Comparison of ENCODE assay signal across 7 mouse cellular contexts in genomic region chr2:30796382-30796781, GRCm38 (mm10). TPM values are rescaled to one million over a fixed set of nuclear protein-coding genes. Genes with fewer than 3 reads are reported as not detected.
A peak's percentile ranks its signal among the peaks of the same experiment; 100 is the strongest.
DNase-seq lines count a peak whose midpoint lies in the region; ATAC-seq and TF ChIP-seq lines count a peak whose summit lies in the region.

No protein-coding gene starts in this region.

- peak; percentile 56 for ATAC-seq in embryonic facial prominence, embryonic 11.5 days (replicated peaks; ENCODE audit: insufficient number of reproducible peaks, low FRiP score, low TSS enrichment, low read depth)
- ATAC-seq in limb, embryonic 11.5 days (ENCODE audit: insufficient number of reproducible peaks, low FRiP score, low TSS enrichment, low read depth): peak; percentile 69
- peak; percentile 66 for ATAC-seq in midbrain, embryonic 12.5 days (ENCODE audit: low FRiP score, low read depth)

- no peaks in the 10 kb centered on the region for H3K79me2 ChIP-seq in heart, adult 2 months (replicated peaks; ENCODE audit: control insufficient read depth, insufficient read depth, low read length)

- no peak for TF ChIP-seq EP300 in heart, adult 2 months (IDR thresholded peaks at IDR 0.05; ENCODE audit: insufficient read depth, low read depth, low read length)

- no peaks in the 10 kb centered on the region for H3K9me3 ChIP-seq in embryonic facial prominence, embryonic 11.5 days (replicated peaks; ENCODE audit: control insufficient read depth, low read length)
- H3K9me3 ChIP-seq in limb, embryonic 11.5 days (ENCODE audit: control insufficient read depth, low read length): no peaks in the 10 kb centered on the region
- H3K9me3 ChIP-seq in midbrain, embryonic 12.5 days: no peaks in the 10 kb centered on the region

- no peak for TF ChIP-seq CTCF in heart, adult 2 months (IDR thresholded peaks at IDR 0.05)
- no peak for TF ChIP-seq CTCF in kidney, adult 2 months (conservative IDR thresholded peaks at IDR 0.05; ENCODE audit: insufficient read depth, insufficient read length, low read depth, low read length)

- 7% methylated on average over 11 of the region's 11 CpGs for WGBS in embryonic facial prominence, embryonic 11.5 days
- WGBS in heart, adult 2 months: 16% methylated on average over 11 of the region's 11 CpGs
- 5% methylated on average over 11 of the region's 11 CpGs for WGBS in kidney, adult 2 months
- 5% methylated on average over 11 of the region's 11 CpGs for WGBS in limb, embryonic 11.5 days
- WGBS in midbrain, embryonic 12.5 days: 8% methylated on average over 9 of the region's 11 CpGs

- 0 out of 2 replicates have a peak, but pooled peaks have one; percentile 17 for TF ChIP-seq POLR2A in heart, adult 2 months (IDR thresholded peaks at IDR 0.05; ENCODE audit: insufficient read depth, low read depth, low read length)
- no peak for TF ChIP-seq POLR2A in kidney, adult 2 months (IDR thresholded peaks at IDR 0.05; ENCODE audit: low read depth, low read length)

- no peak overlapping the region for H3K4me3 ChIP-seq in embryonic facial prominence, embryonic 11.5 days (ENCODE audit: low read depth, low read length)
- H3K4me3 ChIP-seq in heart, adult 2 months: no peak overlapping the region
- H3K4me3 ChIP-seq in kidney, adult 2 months (ENCODE audit: insufficient read depth, low read depth, low read length): no peak overlapping the region
- H3K4me3 ChIP-seq in limb, embryonic 11.5 days (ENCODE audit: low read depth, low read length): no peak overlapping the region
- H3K4me3 ChIP-seq in midbrain, embryonic 12.5 days: peak overlapping the region; percentile 21

- peak overlapping the region; percentile 56 for H3K9ac ChIP-seq in embryonic facial prominence, embryonic 11.5 days (replicated peaks; ENCODE audit: low read length)
- no peak overlapping the region for H3K9ac ChIP-seq in heart, adult 2 months (ENCODE audit: low read depth, low read length)
- H3K9ac ChIP-seq in limb, embryonic 11.5 days (ENCODE audit: low read length): peak overlapping the region; percentile 34; the same call in 1 of the 2 replicates
- H3K9ac ChIP-seq in midbrain, embryonic 12.5 days (replicated peaks): peak overlapping the region; percentile 17; the same call in 1 of the 2 replicates

- H3K36me3 ChIP-seq in embryonic facial prominence, embryonic 11.5 days (replicated peaks; ENCODE audit: control insufficient read depth, insufficient read depth, low read depth, low read length): no peaks in the 10 kb centered on the region
- no peaks in the 10 kb centered on the region for H3K36me3 ChIP-seq in heart, adult 2 months (ENCODE audit: control insufficient read depth, insufficient read depth, low read length)
- H3K36me3 ChIP-seq in kidney, adult 2 months (ENCODE audit: control insufficient read depth, insufficient read depth, low read length): no peaks in the 10 kb centered on the region
- no peaks in the 10 kb centered on the region for H3K36me3 ChIP-seq in limb, embryonic 11.5 days (ENCODE audit: control insufficient read depth, insufficient read depth, low read length)
- H3K36me3 ChIP-seq in midbrain, embryonic 12.5 days: no peaks in the 10 kb centered on the region

- intact Hi-C loops in heart, adult 2 months (cut with DNase I): no loop called here

- peaks cover 3% of the 10 kb centered on the region for H3K27me3 ChIP-seq in embryonic facial prominence, embryonic 11.5 days (ENCODE audit: control insufficient read depth, insufficient read depth, low read length)
- no peaks in the 10 kb centered on the region for H3K27me3 ChIP-seq in heart, adult 2 months (ENCODE audit: control insufficient read depth, insufficient read depth, low read length)
- no peaks in the 10 kb centered on the region for H3K27me3 ChIP-seq in kidney, adult 2 months (replicated peaks; ENCODE audit: control insufficient read depth, insufficient read depth, low read length)
- peaks cover under 1% of the 10 kb centered on the region; the same call in 1 of the 2 replicates for H3K27me3 ChIP-seq in limb, embryonic 11.5 days (ENCODE audit: control insufficient read depth, insufficient read depth, low read length)
- peaks cover 33% of the 10 kb centered on the region for H3K27me3 ChIP-seq in midbrain, embryonic 12.5 days

- no peak overlapping the region; the same call in 1 of the 2 replicates for H3K27ac ChIP-seq in embryonic facial prominence, embryonic 11.5 days (replicated peaks; ENCODE audit: low read depth, low read length)
- H3K27ac ChIP-seq in heart, adult 2 months: no peak overlapping the region; the same call in 1 of the 2 replicates
- no peak overlapping the region for H3K27ac ChIP-seq in kidney, adult 2 months (ENCODE audit: insufficient read depth, low read depth, low read length)
- H3K27ac ChIP-seq in limb, embryonic 11.5 days (replicated peaks; ENCODE audit: low read depth, low read length): peak overlapping the region; percentile 64; the same call in 1 of the 2 replicates
- peak overlapping the region; percentile 77 for H3K27ac ChIP-seq in midbrain, embryonic 12.5 days (replicated peaks)

- H3K4me1 ChIP-seq in embryonic facial prominence, embryonic 11.5 days (ENCODE audit: control insufficient read depth, insufficient read depth, low read length): peaks cover 8% of the 10 kb centered on the region
- no peaks in the 10 kb centered on the region; the same call in 1 of the 2 replicates for H3K4me1 ChIP-seq in heart, adult 2 months (ENCODE audit: control insufficient read depth, insufficient read depth, low read length)
- H3K4me1 ChIP-seq in kidney, adult 2 months (ENCODE audit: control insufficient read depth, insufficient read depth, low read length): no peaks in the 10 kb centered on the region
- H3K4me1 ChIP-seq in limb, embryonic 11.5 days (ENCODE audit: control insufficient read depth, insufficient read depth, low read length): peaks cover 27% of the 10 kb centered on the region
- peaks cover 49% of the 10 kb centered on the region for H3K4me1 ChIP-seq in midbrain, embryonic 12.5 days

- peak overlapping the region; percentile 22 for H3K4me2 ChIP-seq in embryonic facial prominence, embryonic 11.5 days (ENCODE audit: low read depth, low read length)
- peak overlapping the region; percentile 45 for H3K4me2 ChIP-seq in limb, embryonic 11.5 days (ENCODE audit: low read depth, severe bottlenecking)
- peak overlapping the region; percentile 45 for H3K4me2 ChIP-seq in midbrain, embryonic 12.5 days (replicated peaks)

- DNase-seq in adrenal gland, adult 8-10 months: peak; percentile 84
- DNase-seq in embryonic facial prominence, embryonic 11.5 days (ENCODE audit: low spot score): peak; percentile 95
- peak; percentile 72 to 83 for DNase-seq in heart, adult 2 months
- DNase-seq in kidney, adult 2 months: peak; percentile 90
- peak; percentile 88 for DNase-seq in limb, embryonic 11.5 days (ENCODE audit: low spot score)
- peak; percentile 77 for DNase-seq in skeletal muscle tissue, adult 2 months (ENCODE audit: low read depth, low spot score)

RNA-seq across cellular contexts. Expression of gene 1700001O22Rik, which starts 7.1 kb away (rescaled TPM):
- total RNA-seq in adrenal gland, adult 8-10 months (2022): 1 to 10 TPM; 3.6 to 6.2 (median 5.7) TPM
- polyA plus RNA-seq in embryonic facial prominence, embryonic 11.5 days (2014; fragmentation: Nextera tagmentation; extraction: Ambion mirVana): 1.8 and 3.6 TPM in 2 replicates
- 1 to 10 TPM in 1 of 2 experiments, under 1 TPM in 1; 0.52 to 1.3 TPM for total RNA-seq in heart, adult 2 months (2021)
- polyA plus RNA-seq in heart, adult 2 months (2012; rRNA removed): 0.73 and 1.1 TPM in 2 replicates
- polyA plus RNA-seq in kidney, adult 2 months (2012; rRNA removed): 1.7 and 4.1 TPM in 2 replicates
- polyA plus RNA-seq in limb, embryonic 11.5 days (2014; fragmentation: Nextera tagmentation; extraction: Ambion mirVana): 2.6 and 3.9 TPM in 2 replicates
- 2.4 and 2.6 TPM in 2 replicates for polyA plus RNA-seq in midbrain, embryonic 12.5 days (2016; fragmentation: Nextera tagmentation; extraction: Ambion mirVana)

RNA-seq across cellular contexts. Expression of gene Ntmt1, which starts 11.2 kb away (rescaled TPM):
- total RNA-seq in adrenal gland, adult 8-10 months (2022): 10 to 100 TPM; 40.1 to 77.8 (median 49.1) TPM
- polyA plus RNA-seq in embryonic facial prominence, embryonic 11.5 days (2014; fragmentation: Nextera tagmentation; extraction: Ambion mirVana): 98.9 and 101 TPM in 2 replicates
- 10 to 100 TPM; 22.0 to 27.3 TPM for total RNA-seq in heart, adult 2 months (2021)
- 27.4 and 30.2 TPM in 2 replicates for polyA plus RNA-seq in heart, adult 2 months (2012; rRNA removed)
- polyA plus RNA-seq in kidney, adult 2 months (2012; rRNA removed): 26.4 and 27.3 TPM in 2 replicates
- polyA plus RNA-seq in limb, embryonic 11.5 days (2014; fragmentation: Nextera tagmentation; extraction: Ambion mirVana): 102 and 109 TPM in 2 replicates
- 103 and 110 TPM in 2 replicates for polyA plus RNA-seq in midbrain, embryonic 12.5 days (2016; fragmentation: Nextera tagmentation; extraction: Ambion mirVana)

RNA-seq across cellular contexts. Expression of gene Asb6, which starts 33.8 kb away (rescaled TPM):
- total RNA-seq in adrenal gland, adult 8-10 months (2022): 10 to 100 TPM; 32.9 to 41.3 (median 33.4) TPM
- 27.6 and 35.7 TPM in 2 replicates for polyA plus RNA-seq in embryonic facial prominence, embryonic 11.5 days (2014; fragmentation: Nextera tagmentation; extraction: Ambion mirVana)
- 1 to 10 TPM; 7.8 to 8.1 TPM for total RNA-seq in heart, adult 2 months (2021)
- 12.8 and 13.6 TPM in 2 replicates for polyA plus RNA-seq in heart, adult 2 months (2012; rRNA removed)
- 24.5 and 35.2 TPM in 2 replicates for polyA plus RNA-seq in kidney, adult 2 months (2012; rRNA removed)
- polyA plus RNA-seq in limb, embryonic 11.5 days (2014; fragmentation: Nextera tagmentation; extraction: Ambion mirVana): 38.7 and 40.4 TPM in 2 replicates
- 40.3 and 41.0 TPM in 2 replicates for polyA plus RNA-seq in midbrain, embryonic 12.5 days (2016; fragmentation: Nextera tagmentation; extraction: Ambion mirVana)

RNA-seq across cellular contexts. Expression of gene Prrx2, which starts 38.4 kb away (rescaled TPM):
- 1 to 10 TPM in 2 of 4 experiments, under 1 TPM in 2; 0.59 to 2.2 (median 1.3) TPM for total RNA-seq in adrenal gland, adult 8-10 months (2022)
- polyA plus RNA-seq in embryonic facial prominence, embryonic 11.5 days (2014; fragmentation: Nextera tagmentation; extraction: Ambion mirVana): 106 and 109 TPM in 2 replicates
- under 1 TPM; 0.75 to 0.84 TPM for total RNA-seq in heart, adult 2 months (2021)
- 1.6 and 2.4 TPM in 2 replicates for polyA plus RNA-seq in heart, adult 2 months (2012; rRNA removed)
- polyA plus RNA-seq in kidney, adult 2 months (2012; rRNA removed): 4.7 and 6.7 TPM in 2 replicates
- polyA plus RNA-seq in limb, embryonic 11.5 days (2014; fragmentation: Nextera tagmentation; extraction: Ambion mirVana): 138 and 155 TPM in 2 replicates
- 19.8 and 24.9 TPM in 2 replicates for polyA plus RNA-seq in midbrain, embryonic 12.5 days (2016; fragmentation: Nextera tagmentation; extraction: Ambion mirVana)

Comparison
In these comparisons a context has a peak if more than half of its experiments do, and no peak if none do; other contexts are left out.
1. H3K27ac ChIP-seq: peak in limb, embryonic 11.5 days (single experiment) and midbrain, embryonic 12.5 days (single experiment); none in embryonic facial prominence, embryonic 11.5 days (single experiment), heart, adult 2 months (single experiment) and kidney, adult 2 months (single experiment).
2. Peak in every context shown above with its lines, with median percentiles within 50 percentile points of each other: DNase-seq, ATAC-seq and H3K4me2 ChIP-seq.